Mouse (Mus musculus) heart, postnatal 10 days (tissue): Measurements from ENCODE around the gene Spata31d1a. TPM values are rescaled to one million over a fixed set of nuclear protein-coding genes. Genes with fewer than 3 reads are reported as not detected.
"Not testable (repeated sequence)": the region's sequence is repeated elsewhere in the genome, so short reads cannot be mapped to it uniquely, and the experiment has no call there.

Experiments
- DNase-seq, 2 experiments: peaks; one replicate each; pipeline ENCODE4 v3.0.0; 2021
- intact Hi-C: fragments of 180-260 bp; cut with DNase I; formaldehyde crosslinking; loops from one replicate; pipeline ENCODE4 v1.15.1; 2025
- total RNA-seq, 2 experiments: library from RNA; stranded (reverse); gene quantifications; 2 replicates each; pipeline ENCODE4 v1.2.3; 2021

The Spata31d1a gene
- total RNA-seq: not detected

DNA sequence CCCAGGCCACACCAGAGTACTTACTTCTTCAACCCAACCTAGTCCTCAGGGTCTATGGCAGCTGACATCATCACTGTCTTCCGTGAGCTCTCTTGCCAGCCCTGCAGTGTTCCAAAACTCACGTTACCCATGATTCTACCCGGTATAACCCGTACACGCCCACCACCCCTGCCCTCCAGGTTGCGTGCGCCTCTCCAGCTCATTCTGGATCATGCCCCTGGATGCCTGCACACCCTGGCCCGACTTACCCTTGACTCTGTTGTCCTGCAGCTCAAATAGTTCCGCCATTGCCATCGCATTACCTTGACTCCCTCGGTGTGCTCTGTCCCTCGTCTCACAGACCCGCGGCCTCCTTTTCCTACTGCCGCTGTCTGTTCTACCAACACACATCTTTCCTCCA, at the start of gene Spata31d1a:
TSS of gene Spata31d1a (minus strand) at position 101 of the 400 bp plus-strand sequence.
- no peak for DNase-seq
- intact Hi-C loops: no loop called here

DNA sequence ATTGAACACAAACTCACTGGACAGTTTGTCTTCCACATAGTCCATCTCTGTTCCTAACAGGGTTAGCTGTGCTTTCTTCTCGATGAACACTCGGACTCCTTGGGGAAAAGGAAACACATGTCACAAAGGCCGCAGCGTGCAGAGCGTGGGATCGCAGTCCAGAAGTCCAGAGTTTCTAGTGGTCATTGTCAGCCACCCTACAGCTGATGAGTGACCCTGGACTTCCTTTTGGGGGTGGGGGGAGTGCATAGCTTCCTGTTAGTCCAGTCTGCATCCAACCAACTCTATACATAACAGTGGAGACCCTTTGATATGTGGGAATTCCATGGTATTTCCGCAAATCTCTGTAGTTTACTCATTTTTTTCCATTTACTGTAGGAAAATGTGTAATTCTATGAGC, 46.8 kb upstream of the Spata31d1a start:
- intact Hi-C loops: no loop called here
- DNase-seq: peak in 1 of 2 experiments; percentile 19

GRCm38 (mm10) chr13:59750310-59750709, 40.2 kb upstream of the Spata31d1a start:
- intact Hi-C loops: no loop called here
- DNase-seq: no peak

DNA sequence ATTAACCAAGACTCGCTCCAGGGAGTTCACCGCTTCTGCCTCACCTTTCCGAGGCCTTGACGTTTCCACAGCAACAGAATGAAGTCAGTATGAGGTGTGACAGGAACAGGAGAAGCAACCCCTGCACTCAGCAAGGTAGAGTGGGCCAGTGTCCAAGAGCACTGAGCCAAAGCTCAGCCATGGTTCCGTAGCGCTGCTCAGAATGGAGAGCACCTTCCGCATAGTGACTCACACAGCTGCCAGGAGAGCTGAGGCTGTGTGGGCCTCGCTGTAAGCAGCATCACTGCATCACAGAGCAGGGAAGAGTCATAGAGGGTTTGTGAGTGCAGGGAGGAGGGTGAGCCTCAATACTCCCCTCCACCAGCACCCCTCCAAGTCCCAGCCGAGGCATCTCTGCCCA, 36.6 kb upstream of the Spata31d1a start, which contains the start of gene 1700014D04Rik:
TSS of gene 1700014D04Rik (minus strand) at position 42 of the 400 bp plus-strand sequence.
- intact Hi-C loops: no loop called here
- DNase-seq: no peak

DNA sequence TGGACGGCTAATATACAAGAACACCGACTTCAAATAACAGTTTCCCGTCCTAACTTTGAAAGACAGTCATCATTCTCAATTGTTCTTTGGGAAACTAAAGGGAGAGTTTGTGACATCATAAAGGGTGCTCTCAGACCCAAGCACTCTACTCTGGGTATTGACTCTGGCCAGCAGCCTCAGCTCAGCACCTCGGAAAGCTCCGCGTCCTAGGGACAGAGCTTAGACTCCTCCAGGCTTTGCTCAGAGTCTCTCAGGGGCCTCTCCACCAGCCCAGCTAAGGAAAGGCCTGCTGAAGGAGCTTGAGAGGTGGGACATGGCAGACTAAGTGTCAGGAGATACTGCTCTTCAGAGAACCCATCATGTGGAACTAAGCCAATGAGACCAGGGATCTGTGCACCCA, 36.0 kb upstream of the Spata31d1a start:
- intact Hi-C loops: no loop called here
- DNase-seq: no peak

DNA sequence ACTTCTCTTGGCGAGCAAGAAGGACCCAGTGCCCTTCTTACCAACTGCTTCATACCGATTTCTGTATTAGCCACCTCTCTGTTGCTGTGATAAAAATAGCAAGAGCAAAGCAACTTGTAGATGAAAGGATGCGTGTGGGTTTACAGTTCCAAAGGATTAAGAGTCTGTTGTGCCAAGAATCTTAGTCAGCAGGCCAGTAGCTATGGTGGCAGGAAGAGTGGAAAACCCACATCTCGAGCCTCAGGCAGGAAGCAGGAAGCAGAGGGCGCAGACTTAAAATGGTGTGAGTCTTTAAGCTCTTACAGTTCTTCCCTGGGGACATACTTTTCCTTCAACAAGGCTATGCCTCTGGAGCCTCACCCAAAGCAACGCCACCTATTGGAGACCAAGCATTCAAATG, 35.3 kb upstream of the Spata31d1a start:
- intact Hi-C loops: no loop called here
- no peak for DNase-seq

DNA sequence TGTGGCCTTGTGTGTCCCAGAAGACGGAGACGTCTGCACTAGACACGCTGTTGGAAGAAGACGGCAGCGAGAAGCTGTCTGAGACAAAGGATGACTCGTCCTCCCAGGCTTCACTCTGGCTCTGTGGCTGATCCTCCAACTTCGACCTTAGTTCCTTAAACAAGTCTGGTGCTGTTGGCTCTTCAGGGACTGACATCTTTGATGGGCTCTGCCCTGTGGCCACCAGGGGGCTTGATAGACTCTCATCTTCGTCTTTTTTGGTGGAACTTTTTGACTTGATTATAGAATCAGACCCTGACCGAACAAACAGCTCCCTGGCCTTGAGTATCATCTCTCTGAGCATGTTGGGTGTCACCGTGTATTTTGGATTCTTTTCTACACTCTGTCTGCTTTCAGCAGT, 31.6 kb upstream of the Spata31d1a start:
- peak in 1 of 2 experiments; percentile 49 for DNase-seq

DNA sequence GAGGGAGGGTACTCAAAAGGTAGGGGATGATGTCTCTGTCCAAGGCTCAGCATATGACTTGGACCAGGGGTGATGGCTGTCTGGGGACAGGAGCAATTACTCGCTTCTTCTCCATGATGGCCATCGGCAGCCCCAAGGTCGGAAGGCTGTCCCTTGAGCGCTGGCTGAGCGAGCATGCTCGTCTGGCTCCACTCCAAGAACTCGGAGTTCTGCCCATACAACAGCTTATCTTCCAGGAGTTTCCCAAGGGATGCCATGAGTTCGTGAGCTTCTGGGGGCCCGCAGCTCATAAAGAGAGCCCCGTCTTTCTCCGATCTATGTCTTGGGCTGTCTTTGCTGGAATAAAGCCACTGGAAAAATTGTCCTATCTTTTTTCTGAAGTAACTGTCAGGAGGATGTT, 31.0 kb upstream of the Spata31d1a start:
- DNase-seq: peak; percentile 59 to 69
- intact Hi-C loops: no loop called here

More for the DNA sequence above, 31.6 kb upstream of the Spata31d1a start:
- intact Hi-C loops: no loop called here

- no peak for DNase-seq
- intact Hi-C loops: no loop called here
Measured at GRCm38 (mm10) chr13:59739397-59739796, 29.3 kb upstream of the Spata31d1a start.

DNA sequence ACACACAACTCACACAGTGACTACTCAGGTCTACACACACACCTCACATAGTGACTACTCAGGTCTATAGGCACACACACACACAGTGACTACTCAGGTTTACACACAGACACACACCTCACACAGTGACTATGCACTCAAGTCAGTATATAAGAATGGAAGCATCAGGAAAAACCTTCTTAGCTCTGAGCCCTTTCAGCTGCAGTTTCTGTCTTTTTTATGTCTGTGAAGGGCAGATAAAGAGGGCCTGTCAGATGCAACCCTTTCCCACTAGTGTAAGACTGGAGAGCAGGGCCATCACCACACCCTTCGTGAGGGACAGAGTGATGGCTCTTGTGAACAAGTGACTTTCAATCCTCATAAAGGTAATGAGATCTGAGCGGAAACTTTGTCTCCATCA, 28.3 kb upstream of the Spata31d1a start:
- intact Hi-C loops: no loop called here
- no peak for DNase-seq

DNA sequence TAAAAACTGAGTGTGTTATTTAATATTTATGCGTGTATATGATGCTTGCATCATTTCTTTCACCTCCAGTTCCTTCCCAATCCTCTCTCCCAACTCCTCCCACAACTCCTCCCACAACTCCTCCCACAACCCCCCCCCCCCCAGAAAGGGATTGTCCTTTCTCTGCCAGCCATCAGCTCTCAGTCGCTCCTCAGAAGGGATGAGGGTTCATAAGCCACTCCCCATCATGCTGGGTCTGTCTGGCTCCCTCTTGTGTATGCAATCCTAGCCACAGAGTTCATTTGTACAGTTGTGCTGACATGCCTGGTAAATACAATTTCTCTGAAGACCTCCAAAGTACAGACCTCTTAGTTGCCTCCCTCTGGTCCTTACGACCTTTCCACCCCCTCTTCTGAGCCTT, 25.1 kb upstream of the Spata31d1a start:
- DNase-seq: no peak
- intact Hi-C loops: no loop called here

DNA sequence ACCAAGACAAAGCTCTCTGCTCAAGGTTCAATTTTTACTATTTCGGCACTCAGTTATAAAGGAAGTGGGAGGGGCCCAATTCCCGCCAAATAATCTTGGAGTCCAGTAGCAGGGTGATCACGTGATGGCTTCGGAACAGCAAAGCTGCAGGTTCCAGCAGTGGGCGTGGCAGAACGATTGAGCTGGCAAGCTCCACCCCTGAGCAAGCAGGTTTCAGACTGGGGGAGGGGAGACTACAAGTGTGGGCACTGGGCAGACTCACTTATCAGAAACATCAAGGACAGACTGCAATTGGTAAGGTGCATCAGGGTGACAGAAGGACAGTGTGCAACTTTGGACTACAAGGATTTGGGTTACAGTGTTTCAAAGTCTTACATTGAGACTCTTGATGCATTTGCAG, 24.2 kb upstream of the Spata31d1a start:
- DNase-seq, intact Hi-C loops: not testable (repeated sequence)

GRCm38 (mm10) chr13:59733936-59734335, 23.8 kb upstream of the Spata31d1a start:
- no peak for DNase-seq
- intact Hi-C loops: no loop called here

DNA sequence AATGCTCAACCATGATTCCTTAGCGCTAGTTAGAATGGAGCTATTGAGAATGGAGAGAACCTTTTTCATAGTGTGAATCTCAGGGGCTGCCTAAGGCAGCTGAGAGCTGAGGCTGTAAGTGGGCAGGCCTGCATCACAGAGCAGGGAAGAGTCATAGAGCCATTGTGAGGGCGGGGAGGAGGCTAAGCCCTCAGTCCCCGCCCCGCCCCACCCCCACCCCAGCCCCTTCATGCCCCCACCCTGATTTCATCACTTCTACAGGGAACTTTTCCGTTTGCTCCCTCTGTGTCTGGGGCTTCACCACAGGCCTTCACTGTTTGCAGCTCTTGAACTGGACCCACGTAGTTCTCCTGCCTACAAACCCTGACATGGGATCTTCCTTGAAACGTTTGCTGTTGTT, 21.5 kb upstream of the Spata31d1a start, which contains the start of gene Spata31d1d:
TSS of gene Spata31d1d (minus strand) at position 101 of the 400 bp plus-strand sequence.
- DNase-seq: no peak
- intact Hi-C loops: no loop called here

DNA sequence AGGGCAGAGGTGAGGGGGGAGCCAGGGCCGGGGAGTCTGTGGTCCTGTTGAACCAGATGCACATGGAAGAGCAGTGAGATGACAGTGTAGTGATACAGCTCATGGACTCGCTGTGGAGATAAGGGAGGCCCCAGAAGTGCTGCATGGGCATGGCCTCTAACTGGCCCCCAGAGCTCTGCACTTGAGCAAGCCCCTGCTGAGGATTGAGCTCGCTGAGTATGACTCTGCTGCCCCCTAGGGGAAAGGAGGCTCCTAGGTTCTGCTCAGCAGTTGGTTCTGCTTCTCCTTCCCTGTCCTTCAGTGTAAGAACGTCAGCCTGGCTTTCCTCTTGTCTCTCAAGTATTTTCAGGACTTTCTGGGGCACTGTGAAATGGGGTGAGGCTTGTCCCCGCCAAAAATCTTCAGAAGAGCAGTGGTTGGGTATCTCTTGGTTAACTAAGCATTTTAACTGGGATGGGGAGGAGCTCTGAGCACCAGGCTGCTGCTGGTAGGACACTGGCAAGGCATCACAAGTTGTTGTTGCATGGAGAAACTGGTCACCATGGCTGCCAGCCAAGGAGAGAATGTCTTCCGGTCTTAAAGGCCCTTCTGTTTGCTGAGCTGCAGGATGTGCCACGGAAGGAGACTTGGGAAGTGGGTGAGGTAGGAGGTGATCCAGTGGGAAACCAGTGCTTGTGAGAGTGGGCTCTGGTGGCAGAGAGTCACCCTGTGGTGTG, 18.4 kb upstream of the Spata31d1a start:
- peak; percentile 89 to 92 for DNase-seq
- intact Hi-C loops: loop anchor here (2.0 to 5.0 kb wide), 4 partner anchors 101 to 1091 kb away; no protein-coding TSS in a partner anchor

DNA sequence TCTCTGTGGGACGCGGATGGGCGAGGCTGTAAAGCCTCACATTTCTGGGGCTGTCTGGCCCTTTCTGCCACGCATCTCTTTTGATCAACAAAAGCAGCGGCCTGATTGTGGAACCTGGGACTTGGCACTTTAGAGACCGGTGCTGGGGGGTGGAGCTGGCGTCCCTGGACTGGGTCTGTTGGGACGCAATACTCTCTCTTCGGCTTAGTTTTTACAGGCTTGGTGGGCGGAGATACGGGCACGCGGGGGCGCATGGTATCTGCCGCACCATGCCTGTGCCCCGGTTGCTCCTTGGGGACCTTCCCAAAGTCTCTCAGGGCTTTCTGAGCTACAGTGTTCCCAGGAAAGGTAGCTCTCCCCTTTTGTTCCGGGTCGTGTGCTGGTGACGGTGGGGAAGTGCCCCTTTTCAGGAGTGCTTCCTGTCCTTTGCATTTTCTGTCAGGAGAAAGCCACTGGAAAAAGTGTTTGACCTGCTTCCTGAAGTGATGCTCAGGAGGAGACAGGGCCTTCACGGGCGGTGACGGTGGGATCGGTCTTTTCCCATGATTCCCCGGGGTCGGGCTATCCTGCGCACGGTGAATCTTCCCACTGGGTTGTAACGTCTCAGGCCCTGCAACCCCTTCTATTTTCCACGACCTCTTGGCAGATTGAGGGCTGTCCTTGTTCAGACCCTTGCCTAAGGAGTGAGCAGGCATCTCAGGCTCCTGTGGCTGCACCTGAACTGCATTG, 16.2 kb upstream of the Spata31d1a start:
- intact Hi-C loops: loop anchor here (5.0 kb wide), 3 partner anchors 99 to 1089 kb away; no protein-coding TSS in a partner anchor
- DNase-seq: no peak

- intact Hi-C loops: loop anchor here (5.0 kb wide), 1 partner anchor 75 kb away; no protein-coding TSS in a partner anchor
- DNase-seq: not testable (repeated sequence)
Measured at GRCm38 (mm10) chr13:59722089-59722488, 12.0 kb upstream of the Spata31d1a start.

GRCm38 (mm10) chr13:59719475-59719874, 9.3 kb upstream of the Spata31d1a start:
- intact Hi-C loops: no loop called here
- DNase-seq: no peak

- DNase-seq: peak; percentile 27 to 36
- intact Hi-C loops: not testable (repeated sequence)
Measured at GRCm38 (mm10) chr13:59718857-59719440, 8.8 kb upstream of the Spata31d1a start.

DNA sequence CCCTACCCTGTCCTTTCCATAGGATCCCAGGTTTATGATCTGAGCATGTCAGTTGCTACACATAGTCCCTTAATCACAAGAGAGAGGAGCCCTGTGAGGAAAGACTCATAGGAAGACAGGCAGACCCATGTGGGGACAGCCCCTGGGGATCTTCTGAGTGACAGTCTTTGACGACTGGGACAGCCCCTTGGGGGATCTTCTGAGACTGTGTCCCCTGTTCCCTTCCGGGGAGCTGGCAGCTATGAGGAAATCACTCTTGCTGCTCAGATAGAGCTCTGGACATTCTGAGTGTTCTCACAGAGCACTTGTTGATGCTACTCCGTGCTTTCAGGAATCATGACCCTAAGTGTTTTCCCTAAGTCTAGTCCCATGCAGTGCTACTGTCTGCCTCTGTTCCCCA, 3.6 kb upstream of the Spata31d1a start:
- intact Hi-C loops: no loop called here
- DNase-seq: no peak

DNA sequence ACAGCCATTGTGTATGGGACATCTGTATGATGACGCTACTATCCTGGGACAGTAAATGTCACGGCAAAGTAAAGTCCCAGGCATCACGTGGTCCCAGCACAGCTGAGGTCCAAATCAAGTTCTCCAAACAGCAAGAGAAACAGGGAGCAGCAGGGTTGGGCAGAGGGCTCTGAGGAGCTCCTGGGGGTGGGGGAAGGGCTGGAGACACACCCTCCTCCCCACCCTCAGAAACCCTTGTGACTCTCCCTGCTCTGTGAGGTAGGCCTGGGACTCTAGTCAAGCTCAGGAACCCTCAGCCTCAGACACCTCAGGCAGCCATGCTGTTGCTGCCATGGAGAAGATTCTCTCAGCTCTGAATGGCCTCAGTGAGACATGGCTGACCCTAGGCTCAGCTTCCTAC, 1.9 kb upstream of the Spata31d1a start, which contains the start of gene Spata31d1b:
TSS of gene Spata31d1b (plus strand) at position 301 of the 400 bp plus-strand sequence.
- intact Hi-C loops, DNase-seq: not testable (repeated sequence)
